Mouse (Mus musculus): ENCODE results near the gene Yipf4. TPM values are rescaled to one million over a fixed set of nuclear protein-coding genes. Genes with fewer than 3 reads are reported as not detected.

Yipf4 gene
- polyA plus RNA-seq, 1 experiment from 2014 or later = 63.8 TPM

DNA sequence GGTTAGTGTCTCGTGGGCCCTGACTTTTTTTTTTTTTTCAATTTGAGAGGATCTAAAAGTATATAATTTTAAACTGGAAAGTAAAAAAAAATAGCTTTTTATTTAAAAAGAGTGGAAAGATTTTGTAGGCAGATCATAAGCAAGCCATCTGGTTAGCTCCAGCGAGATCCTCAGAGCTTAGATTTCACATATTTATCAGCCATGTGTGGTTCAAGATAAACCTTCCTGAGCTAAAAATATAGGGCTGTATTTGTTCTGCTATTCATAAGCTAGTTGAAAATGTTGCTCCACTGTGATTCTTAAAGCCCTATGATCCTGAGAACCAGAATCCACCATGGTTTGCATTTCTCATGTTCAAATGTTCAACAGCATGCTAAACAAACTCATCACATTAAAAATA, 18.6 kb downstream of the Yipf4 start:
- no peaks in the 10 kb centered on the region for H3K27me3 ChIP-seq (replicated peaks; ENCODE audit: control insufficient read depth, insufficient read depth, low read length)
- no peaks in the 10 kb centered on the region for H3K9me3 ChIP-seq (ENCODE audit: control insufficient read depth, low read length)
- H3K4me1 ChIP-seq (replicated peaks; ENCODE audit: control insufficient read depth, insufficient read depth, low read length) = no peaks in the 10 kb centered on the region
- no peak overlapping the region for H3K4me3 ChIP-seq (ENCODE audit: low read depth, low read length)
- no peak for DNase-seq (ENCODE audit: low spot score)
- WGBS = 81% methylated on average over 2 of the region's 2 CpGs
- no peaks in the 10 kb centered on the region for H3K36me3 ChIP-seq (ENCODE audit: control insufficient read depth, insufficient read depth, low read length)
- no peak overlapping the region for H3K9ac ChIP-seq (ENCODE audit: low read length)
- H3K27ac ChIP-seq (ENCODE audit: low read depth) = no peak overlapping the region
- no peak overlapping the region for H3K4me2 ChIP-seq (ENCODE audit: low read length)
- ATAC-seq (replicated peaks; ENCODE audit: low FRiP score, low TSS enrichment, low read depth) = no peak

DNA sequence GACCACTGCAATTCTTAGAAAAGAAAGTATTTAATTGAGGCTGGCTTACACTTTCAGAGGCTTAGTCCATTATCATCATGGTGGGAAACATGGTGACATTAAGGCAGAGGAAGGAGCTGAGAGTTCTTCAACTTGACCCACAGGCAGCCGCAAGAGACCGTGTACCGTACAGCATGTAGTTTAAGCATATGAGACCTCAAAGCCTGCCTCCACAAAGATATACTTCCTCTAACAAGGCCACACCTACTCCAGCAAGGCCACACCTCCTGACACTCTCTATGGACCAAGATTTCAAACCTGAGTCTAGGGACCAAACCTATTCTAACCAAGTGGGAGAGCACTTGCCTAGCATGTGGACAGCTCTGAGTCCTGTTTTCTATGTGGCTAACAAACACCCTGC, 19.3 kb downstream of the Yipf4 start:
- Histone ChIP-seq H3K27me3 (replicated peaks; ENCODE audit: control insufficient read depth, insufficient read depth, low read length) (no peaks in the 10 kb centered on the region), H3K9ac (ENCODE audit: low read length) (no peak overlapping the region), H3K36me3 (ENCODE audit: control insufficient read depth, insufficient read depth, low read length) (no peaks in the 10 kb centered on the region), H3K4me2 (ENCODE audit: low read length) (no peak overlapping the region), H3K4me1 (replicated peaks; ENCODE audit: control insufficient read depth, insufficient read depth, low read length) (no peaks in the 10 kb centered on the region), H3K9me3 (ENCODE audit: control insufficient read depth, low read length) (no peaks in the 10 kb centered on the region), H3K27ac (ENCODE audit: low read depth) (no peak overlapping the region), H3K4me3 (ENCODE audit: low read depth, low read length) (no peak overlapping the region)
- no peak for DNase-seq (ENCODE audit: low spot score)
- WGBS = 86% methylated on average over 3 of the region's 3 CpGs
- no peak for ATAC-seq (replicated peaks; ENCODE audit: low FRiP score, low TSS enrichment, low read depth)

DNA sequence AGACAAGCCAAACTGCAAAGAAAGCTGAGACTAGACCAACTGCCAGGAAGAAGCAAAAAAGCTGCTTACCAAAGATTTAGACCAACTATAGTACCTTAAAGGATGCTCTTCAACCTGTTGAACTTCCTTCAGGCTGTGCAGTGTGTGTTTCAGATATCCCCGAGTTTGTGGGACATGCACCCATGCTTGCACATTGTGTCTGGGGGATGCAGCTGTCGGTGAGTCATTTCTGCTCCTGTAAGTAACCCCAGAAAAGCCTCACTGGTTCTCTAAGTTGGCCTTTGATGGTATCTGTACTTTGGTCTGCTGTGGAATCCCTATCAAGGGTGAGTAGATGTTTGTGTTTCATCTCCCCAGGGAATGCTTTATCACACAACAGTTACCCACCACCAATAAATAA, 23.0 kb downstream of the Yipf4 start:
- no peaks in the 10 kb centered on the region for H3K36me3 ChIP-seq (ENCODE audit: control insufficient read depth, insufficient read depth, low read length)
- H3K4me1 ChIP-seq (replicated peaks; ENCODE audit: control insufficient read depth, insufficient read depth, low read length) = no peaks in the 10 kb centered on the region
- DNase-seq (ENCODE audit: low spot score) (no peak), ATAC-seq (replicated peaks; ENCODE audit: low FRiP score, low TSS enrichment, low read depth) (no peak)
- H3K27ac ChIP-seq (ENCODE audit: low read depth) = no peak overlapping the region
- no peaks in the 10 kb centered on the region for H3K9me3 ChIP-seq (ENCODE audit: control insufficient read depth, low read length)
- H3K4me2 ChIP-seq (ENCODE audit: low read length) = no peak overlapping the region
- no peak overlapping the region for H3K4me3 ChIP-seq (ENCODE audit: low read depth, low read length)
- WGBS = 82% methylated on average over 2 of the region's 2 CpGs
- H3K9ac ChIP-seq (ENCODE audit: low read length) = no peak overlapping the region
- no peaks in the 10 kb centered on the region for H3K27me3 ChIP-seq (replicated peaks; ENCODE audit: control insufficient read depth, insufficient read depth, low read length)

DNA sequence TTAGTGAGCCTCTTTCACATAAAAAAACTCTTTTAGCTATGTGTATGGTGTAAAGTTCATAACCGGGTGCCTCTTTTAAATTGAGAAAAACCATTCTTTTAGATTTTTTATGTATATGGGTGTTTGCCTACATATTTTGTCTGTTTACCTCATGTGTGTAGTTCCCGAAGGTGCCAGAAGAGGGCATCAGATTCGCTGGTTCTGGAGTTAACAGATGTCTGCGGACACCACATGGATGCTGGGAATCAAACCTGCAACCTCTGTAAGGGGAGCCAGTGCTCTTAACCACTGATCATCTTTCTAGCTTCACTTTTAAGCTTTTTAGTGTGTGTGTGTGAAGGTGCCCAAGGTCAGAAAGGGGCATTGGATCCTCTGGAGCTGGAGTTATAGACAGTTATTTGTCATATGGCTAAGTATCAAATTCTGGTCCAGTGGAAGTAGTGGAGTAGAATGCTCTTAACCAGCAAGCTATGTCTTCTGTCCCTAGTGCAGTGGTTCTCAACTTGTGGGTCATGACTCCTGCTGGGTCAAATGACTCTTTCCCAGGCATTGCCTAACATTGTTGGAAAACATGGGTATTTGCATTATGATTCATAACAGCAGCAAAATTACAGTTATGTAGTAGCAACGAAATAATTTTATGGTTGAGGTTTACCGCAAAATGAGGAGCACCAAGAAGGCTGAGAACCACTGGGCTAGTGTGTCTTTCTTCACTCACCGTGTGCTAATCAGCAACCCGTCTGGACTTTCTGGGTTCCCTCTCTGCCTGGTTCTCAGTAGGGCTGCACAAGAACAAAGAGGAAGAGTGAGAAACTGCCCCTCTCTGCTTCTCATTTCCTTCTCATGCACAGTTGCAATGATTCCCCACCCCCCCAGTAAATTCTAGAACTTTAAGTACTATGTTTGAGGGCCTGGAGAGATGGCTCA, 33.8 kb downstream of the Yipf4 start:
- no peak overlapping the region for H3K4me2 ChIP-seq (ENCODE audit: low read length)
- no peak overlapping the region for H3K9ac ChIP-seq (ENCODE audit: low read length)
- no peak overlapping the region for H3K4me3 ChIP-seq (ENCODE audit: low read depth, low read length)
- no peaks in the 10 kb centered on the region for H3K9me3 ChIP-seq (ENCODE audit: control insufficient read depth, low read length)
- no peak overlapping the region for H3K27ac ChIP-seq (ENCODE audit: low read depth)
- H3K4me1 ChIP-seq (replicated peaks; ENCODE audit: control insufficient read depth, insufficient read depth, low read length) = peaks cover 6% of the 10 kb centered on the region; the same call in 1 of the 2 replicates
- H3K36me3 ChIP-seq (ENCODE audit: control insufficient read depth, insufficient read depth, low read length) = no peaks in the 10 kb centered on the region
- WGBS = 80% methylated on average over 8 of the region's 8 CpGs
- ATAC-seq (replicated peaks; ENCODE audit: low FRiP score, low TSS enrichment, low read depth) = no peak
- no peaks in the 10 kb centered on the region for H3K27me3 ChIP-seq (replicated peaks; ENCODE audit: control insufficient read depth, insufficient read depth, low read length)
- no peak for DNase-seq (ENCODE audit: low spot score)

DNA sequence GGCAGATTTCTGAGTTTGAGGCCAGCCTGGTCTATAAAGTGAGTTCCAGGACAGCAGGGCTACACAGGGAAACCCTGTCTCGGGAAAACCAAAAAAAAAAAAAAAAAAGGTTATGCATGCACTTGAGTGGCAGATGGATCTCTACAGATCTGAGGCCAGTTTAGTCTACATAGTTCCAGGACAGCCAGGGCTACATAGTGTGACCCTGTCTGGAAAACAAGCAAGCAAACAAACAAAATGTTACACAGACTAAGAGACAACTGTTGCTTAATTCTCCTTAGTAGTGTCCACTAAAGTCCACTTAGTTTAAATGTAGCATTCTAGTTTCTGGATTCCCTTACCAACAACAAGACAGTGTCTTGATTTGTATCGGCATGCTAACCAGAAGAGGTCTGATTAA, 36.8 kb downstream of the Yipf4 start:
- Histone ChIP-seq H3K9ac (ENCODE audit: low read length) (no peak overlapping the region), H3K27ac (ENCODE audit: low read depth) (no peak overlapping the region), H3K4me2 (ENCODE audit: low read length) (no peak overlapping the region), H3K4me3 (ENCODE audit: low read depth, low read length) (no peak overlapping the region), H3K4me1 (replicated peaks; ENCODE audit: control insufficient read depth, insufficient read depth, low read length) (peaks cover 19% of the 10 kb centered on the region), H3K9me3 (ENCODE audit: control insufficient read depth, low read length) (no peaks in the 10 kb centered on the region), H3K36me3 (ENCODE audit: control insufficient read depth, insufficient read depth, low read length) (no peaks in the 10 kb centered on the region), H3K27me3 (replicated peaks; ENCODE audit: control insufficient read depth, insufficient read depth, low read length) (no peaks in the 10 kb centered on the region)
- no peak for DNase-seq (ENCODE audit: low spot score)
- no peak for ATAC-seq (replicated peaks; ENCODE audit: low FRiP score, low TSS enrichment, low read depth)
- 85% methylated on average over 2 of the region's 2 CpGs for WGBS

DNA sequence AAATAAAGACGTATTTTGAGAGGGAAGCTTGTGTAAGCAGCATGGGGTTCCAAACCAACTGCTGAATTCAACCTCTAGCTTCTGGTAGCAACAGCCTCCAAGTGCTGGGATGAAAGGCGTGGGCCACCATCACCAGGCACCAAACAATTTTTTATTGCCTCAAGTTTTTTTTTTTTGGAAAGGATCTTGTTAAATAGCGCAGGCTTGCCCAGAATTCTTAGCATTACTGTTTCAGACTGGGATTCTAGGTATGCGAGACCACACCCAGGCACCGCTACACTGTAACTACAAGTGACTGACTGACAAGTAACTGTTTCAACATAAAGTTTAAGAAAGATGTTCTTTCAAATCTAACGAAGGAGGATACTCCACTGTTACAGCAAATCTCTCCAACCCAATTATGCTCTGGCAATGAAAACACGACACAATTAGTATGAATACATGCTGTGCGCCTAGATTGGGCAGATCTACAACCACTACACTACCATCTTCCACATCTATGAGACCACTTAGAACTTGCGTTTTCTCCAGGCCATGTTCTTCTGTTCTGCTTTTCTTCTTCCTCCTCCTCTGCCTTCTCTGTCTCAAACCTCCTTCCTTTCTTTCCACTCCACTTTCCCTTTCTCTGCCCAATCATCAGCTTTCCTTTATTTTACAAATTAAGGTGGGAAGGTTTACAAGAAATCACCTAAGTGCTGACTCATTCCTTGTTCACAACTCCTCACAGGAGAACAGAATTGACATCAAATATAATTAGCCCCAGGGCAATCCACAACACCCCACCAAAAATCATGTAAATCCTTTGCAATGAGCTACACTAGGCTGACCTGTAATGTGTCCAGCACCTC, 37.7 kb downstream of the Yipf4 start:
- DNase-seq (ENCODE audit: low spot score) = no peak
- Histone ChIP-seq H3K36me3 (ENCODE audit: control insufficient read depth, insufficient read depth, low read length) (no peaks in the 10 kb centered on the region), H3K27me3 (replicated peaks; ENCODE audit: control insufficient read depth, insufficient read depth, low read length) (no peaks in the 10 kb centered on the region), H3K27ac (ENCODE audit: low read depth) (peak overlapping the region; percentile 95), H3K4me1 (replicated peaks; ENCODE audit: control insufficient read depth, insufficient read depth, low read length) (peaks cover 19% of the 10 kb centered on the region), H3K9me3 (ENCODE audit: control insufficient read depth, low read length) (no peaks in the 10 kb centered on the region), H3K4me2 (ENCODE audit: low read length) (peak overlapping the region; percentile 55), H3K4me3 (ENCODE audit: low read depth, low read length) (peak overlapping the region; percentile 35), H3K9ac (ENCODE audit: low read length) (peak overlapping the region; percentile 55)
- 84% methylated on average over 9 of the region's 9 CpGs for WGBS
- ATAC-seq (replicated peaks; ENCODE audit: low FRiP score, low TSS enrichment, low read depth) = peak; percentile 0; the same call in 1 of the 2 replicates

DNA sequence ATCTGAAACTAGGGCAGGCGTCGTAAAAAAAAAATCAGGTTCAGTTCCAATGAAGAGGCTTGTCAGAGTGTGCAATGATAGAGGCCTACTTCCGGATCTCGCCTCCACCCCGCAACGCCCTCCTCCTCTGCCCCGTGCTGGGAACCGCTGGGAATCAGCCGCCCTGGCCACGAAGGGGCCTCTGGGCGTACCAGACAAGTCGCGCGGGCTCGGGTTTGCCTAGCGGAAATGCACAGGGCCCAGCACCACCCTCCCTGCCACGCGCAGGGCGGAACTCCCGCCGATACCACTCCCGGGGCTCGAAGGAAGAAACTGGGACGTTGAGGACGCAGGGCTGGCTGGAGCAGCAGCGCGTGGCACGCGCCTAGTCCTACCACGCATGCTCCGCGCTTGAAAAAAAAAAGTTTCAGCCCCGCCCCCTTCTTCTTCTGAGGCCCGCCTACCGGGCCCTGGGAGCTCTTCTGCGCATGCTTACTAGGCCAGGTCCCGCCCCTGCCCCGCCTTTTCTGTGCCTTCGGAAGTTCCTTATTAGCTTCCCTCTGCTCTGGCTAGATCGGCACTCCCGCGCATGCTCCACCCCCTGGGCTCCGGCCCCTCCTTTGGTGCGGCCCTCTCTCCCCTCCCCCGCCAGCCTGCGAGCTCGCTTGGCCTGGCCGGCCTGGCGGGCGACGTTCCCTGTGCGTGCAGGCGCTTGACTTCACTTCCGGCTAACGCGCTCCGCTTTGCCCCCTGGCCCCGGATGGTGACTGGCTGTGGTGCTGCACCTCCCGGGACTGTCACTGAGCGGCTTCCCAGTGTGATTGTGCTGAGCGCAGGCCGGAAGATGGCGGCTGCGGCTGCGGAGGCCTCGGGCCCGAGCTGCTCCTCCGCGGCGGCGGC, 38.7 kb downstream of the Yipf4 start, which contains the start of gene Birc6:
Birc6 (plus strand) TSS at position 567 of the 879 bp plus-strand sequence.
- Histone ChIP-seq H3K27ac (ENCODE audit: low read depth) (peak within 1 kb of the TSS; percentile 98), H3K27me3 (replicated peaks; ENCODE audit: control insufficient read depth, insufficient read depth, low read length) (no peaks in the 10 kb centered on the region), H3K4me1 (replicated peaks; ENCODE audit: control insufficient read depth, insufficient read depth, low read length) (peaks cover 19% of the 10 kb centered on the region), H3K9ac (ENCODE audit: low read length) (peak within 1 kb of the TSS; percentile 94), H3K36me3 (ENCODE audit: control insufficient read depth, insufficient read depth, low read length) (no peaks in the 10 kb centered on the region), H3K4me3 (ENCODE audit: low read depth, low read length) (peak within 1 kb of the TSS; percentile 96), H3K9me3 (ENCODE audit: control insufficient read depth, low read length) (no peaks in the 10 kb centered on the region), H3K4me2 (ENCODE audit: low read length) (peak within 1 kb of the TSS; percentile 77)
- peak; percentile 100 for DNase-seq (ENCODE audit: low spot score)
- WGBS = under 1% methylated on average over 66 of the region's 71 CpGs
- peak; percentile 97 for ATAC-seq (replicated peaks; ENCODE audit: low FRiP score, low TSS enrichment, low read depth)
